Mouse (Mus musculus) heart, postnatal 0 days (tissue): Measurements from ENCODE around the gene Slc24a2.

Experiments used
- CTCF ChIP-seq: IDR thresholded peaks from 2 replicates; pipeline ENCODE4 v1.5.1; 2016; ENCODE audit warnings: antibody characterized with exemption, control low read depth, low read depth
- EP300 ChIP-seq: IDR thresholded peaks from 2 replicates; pipeline ENCODE4 v1.6.1; 2016; ENCODE audit warnings: antibody characterized with exemption, low read depth

GRCm38 (mm10) chr4:86936706-86937105, 293.6 kb downstream of the Slc24a2 start:
- no peak for TF ChIP-seq CTCF
- TF ChIP-seq EP300: no peak
